Mouse (Mus musculus) forebrain, embryonic 16.5 days (tissue): ENCODE results near the gene AI413582. TPM values are rescaled to one million over a fixed set of nuclear protein-coding genes. Genes with fewer than 3 reads are reported as not detected.
A peak's percentile ranks its signal among the peaks of the same experiment; 100 is the strongest.

Experiments
- ATAC-seq: fragments of 200-750 bp; cut with Nextera tagmentation; 2 replicates; pipeline ENCODE4 v1.8.0; 2017; ENCODE audit warnings: mild to moderate bottlenecking, moderate library complexity
- H3K27ac ChIP-seq: fragments of 300-500 bp; sonication (generic); 2 replicates; pipeline ENCODE4 v1.5.1; 2014; ENCODE audit warnings: low read length, control low read depth
- H3K27me3 ChIP-seq: fragments of 300-500 bp; sonication (generic); replicated peaks from 2 replicates; pipeline ENCODE4 v1.6.1; 2014; ENCODE audit warnings: low read length; ENCODE audit not compliant: control insufficient read depth, insufficient read depth
- H3K36me3 ChIP-seq: fragments of 300-500 bp; sonication (generic); 2 replicates; pipeline ENCODE4 v1.6.1; 2014; ENCODE audit not compliant: control insufficient read depth, insufficient read depth
- H3K4me1 ChIP-seq: fragments of 300-500 bp; sonication (generic); replicated peaks from 2 replicates; pipeline ENCODE4 v1.6.1; 2014; ENCODE audit warnings: low read length; ENCODE audit not compliant: control insufficient read depth, insufficient read depth
- H3K4me2 ChIP-seq: fragments of 300-500 bp; sonication (generic); 2 replicates; pipeline ENCODE4 v1.6.1; 2014; ENCODE audit warnings: mild to moderate bottlenecking, low read length, control low read depth
- H3K4me3 ChIP-seq: fragments of 300-500 bp; sonication (generic); replicated peaks from 2 replicates; pipeline ENCODE4 v1.5.1; 2014; ENCODE audit warnings: mild to moderate bottlenecking, low read length, control low read depth
- H3K9ac ChIP-seq: fragments of 300-500 bp; sonication (generic); replicated peaks from 2 replicates; pipeline ENCODE4 v1.6.1; 2014; ENCODE audit warnings: low read depth, low read length, control low read depth
- H3K9me3 ChIP-seq: fragments of 300-500 bp; sonication (generic); 2 replicates; pipeline ENCODE4 v1.6.1; 2016; ENCODE audit warnings: low read length; ENCODE audit not compliant: control insufficient read depth
- WGBS: fragments of 180-500 bp; shearing (Covaris S2); extraction: QIAGEN DNeasy Blood & Tissue Kit; methylation state at CpG from one replicate; pipeline ENCODE4 v1.1.7; 2014; 5-methylcytosine and 5-hydroxymethylcytosine counted together
- polyA plus RNA-seq: library from polyadenylated mRNA; unstranded; fragments of >200 nt; fragmentation: Nextera tagmentation; extraction: Ambion mirVana; gene quantifications from 2 replicates; pipeline ENCODE4 v1.2.1, GENCODE M21; 2015

Gene AI413582
- polyA plus RNA-seq, 1 experiment from 2014 or later = 49.8 TPM

DNA sequence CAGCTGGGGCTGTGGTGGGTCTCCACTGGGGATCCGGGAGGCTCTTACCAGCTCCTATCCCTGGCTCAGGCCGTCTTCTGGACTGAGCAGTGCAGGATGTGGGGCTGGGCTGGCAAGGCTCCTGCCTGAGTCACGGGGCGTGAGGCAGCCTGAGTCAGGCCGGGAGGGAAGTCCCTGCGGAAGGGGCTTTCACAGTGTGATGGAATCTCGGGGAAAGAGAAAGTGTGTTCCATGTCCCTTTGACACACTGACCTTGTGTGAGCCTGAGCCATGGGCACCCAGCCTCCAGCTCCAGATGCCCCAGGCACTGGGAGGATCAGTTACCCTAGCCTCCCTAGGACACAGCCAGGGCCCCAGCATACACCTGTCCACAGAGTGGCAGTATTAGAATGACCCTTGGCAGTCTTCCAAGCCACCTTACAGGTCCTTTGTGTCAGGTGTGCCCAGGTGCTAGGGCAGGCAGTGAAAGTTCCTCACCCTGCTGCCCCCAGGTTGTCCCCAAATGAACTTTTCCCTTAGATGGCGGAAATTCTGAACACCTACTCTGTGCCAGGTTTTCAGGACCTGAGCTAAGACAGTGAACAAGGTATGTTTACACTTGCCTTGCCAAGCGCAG is 18.2 kb downstream of the AI413582 start:
- H3K27me3 ChIP-seq = no peaks in the 10 kb centered on the region
- peaks cover 7% of the 10 kb centered on the region; the same call in 1 of the 2 replicates for H3K4me1 ChIP-seq
- H3K36me3 ChIP-seq = no peaks in the 10 kb centered on the region
- H3K4me2 ChIP-seq = no peak overlapping the region
- H3K9me3 ChIP-seq = no peaks in the 10 kb centered on the region
- H3K4me3 ChIP-seq = no peak overlapping the region
- H3K9ac ChIP-seq = no peak overlapping the region
- 77% methylated on average over 9 of the region's 9 CpGs for WGBS
- H3K27ac ChIP-seq = no peak overlapping the region
- ATAC-seq = no peak

- Histone ChIP-seq H3K4me2 (no peak overlapping the region), H3K27ac (no peak overlapping the region), H3K27me3 (no peaks in the 10 kb centered on the region), H3K9ac (no peak overlapping the region), H3K4me3 (no peak overlapping the region), H3K9me3 (no peaks in the 10 kb centered on the region), H3K36me3 (no peaks in the 10 kb centered on the region), H3K4me1 (peaks cover 7% of the 10 kb centered on the region; the same call in 1 of the 2 replicates)
- 70% methylated on average over 7 of the region's 7 CpGs for WGBS
- no peak for ATAC-seq
These were observed 18.9 kb downstream of the AI413582 start for GRCm38 (mm10) chr17:27546574-27547085.

DNA sequence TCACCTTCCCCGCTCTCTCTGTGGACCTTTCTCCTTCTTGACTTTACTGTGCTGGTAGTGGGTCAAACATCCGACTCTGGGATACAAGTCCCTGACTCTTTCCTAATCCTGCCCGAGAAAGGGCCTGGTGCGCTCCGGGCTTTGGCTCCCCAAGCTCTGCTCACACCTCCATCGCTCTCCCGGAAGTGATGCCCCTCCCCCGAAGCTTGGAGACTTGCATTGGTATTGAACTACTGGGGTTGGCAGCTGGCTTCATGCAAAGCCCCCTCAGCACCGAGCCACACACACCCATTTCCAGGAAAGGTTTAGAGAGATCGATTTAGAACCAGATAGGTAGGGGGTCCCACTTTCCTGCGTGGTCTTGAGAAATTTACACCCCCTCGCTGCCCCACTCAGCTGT is 19.6 kb downstream of the AI413582 start:
- Histone ChIP-seq H3K9ac (no peak overlapping the region), H3K36me3 (no peaks in the 10 kb centered on the region), H3K4me3 (no peak overlapping the region), H3K4me1 (peaks cover 7% of the 10 kb centered on the region; the same call in 1 of the 2 replicates), H3K27me3 (no peaks in the 10 kb centered on the region), H3K27ac (no peak overlapping the region), H3K4me2 (no peak overlapping the region), H3K9me3 (no peaks in the 10 kb centered on the region)
- no peak for ATAC-seq
- WGBS = 57% methylated on average over 12 of the region's 12 CpGs

GRCm38 (mm10) chr17:27544551-27544950 is 21.0 kb downstream of the AI413582 start:
- 79% methylated on average over 11 of the region's 11 CpGs for WGBS
- Histone ChIP-seq H3K36me3 (no peaks in the 10 kb centered on the region), H3K27me3 (no peaks in the 10 kb centered on the region), H3K9ac (no peak overlapping the region), H3K4me1 (peaks cover 7% of the 10 kb centered on the region; the same call in 1 of the 2 replicates), H3K9me3 (no peaks in the 10 kb centered on the region), H3K27ac (no peak overlapping the region), H3K4me3 (no peak overlapping the region), H3K4me2 (no peak overlapping the region)
- no peak for ATAC-seq

GRCm38 (mm10) chr17:27541984-27542383 is 23.6 kb downstream of the AI413582 start:
- 86% methylated on average over 3 of the region's 3 CpGs for WGBS
- no peak for ATAC-seq
- Histone ChIP-seq H3K36me3 (no peaks in the 10 kb centered on the region), H3K4me1 (no peaks in the 10 kb centered on the region), H3K4me2 (no peak overlapping the region), H3K4me3 (no peak overlapping the region), H3K9ac (no peak overlapping the region), H3K27ac (no peak overlapping the region), H3K27me3 (no peaks in the 10 kb centered on the region), H3K9me3 (no peaks in the 10 kb centered on the region)

DNA sequence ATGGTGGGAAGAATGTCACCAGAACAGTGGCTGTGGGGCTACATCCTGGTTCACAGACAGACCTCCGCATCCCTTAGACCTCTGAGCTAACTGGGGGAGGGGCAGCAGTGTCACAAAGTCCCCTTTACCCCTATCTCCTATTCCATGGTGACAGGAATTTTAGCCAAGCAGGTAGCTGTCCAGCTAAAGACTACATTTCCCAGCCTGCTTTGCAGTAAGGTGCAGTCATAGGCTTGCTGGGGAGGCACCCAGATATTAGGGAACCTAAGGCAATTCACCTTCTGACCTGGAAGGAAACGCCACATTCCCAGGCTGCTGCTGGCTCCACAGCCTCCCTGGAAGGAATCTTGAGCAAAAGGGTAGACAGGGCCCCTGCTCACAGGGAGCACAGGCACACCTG is 24.3 kb downstream of the AI413582 start:
- Histone ChIP-seq H3K36me3 (no peaks in the 10 kb centered on the region), H3K4me2 (no peak overlapping the region), H3K9ac (no peak overlapping the region), H3K27ac (no peak overlapping the region), H3K4me3 (no peak overlapping the region), H3K27me3 (no peaks in the 10 kb centered on the region), H3K9me3 (no peaks in the 10 kb centered on the region), H3K4me1 (no peaks in the 10 kb centered on the region)
- 69% methylated on average over 2 of the region's 2 CpGs for WGBS
- no peak for ATAC-seq

DNA sequence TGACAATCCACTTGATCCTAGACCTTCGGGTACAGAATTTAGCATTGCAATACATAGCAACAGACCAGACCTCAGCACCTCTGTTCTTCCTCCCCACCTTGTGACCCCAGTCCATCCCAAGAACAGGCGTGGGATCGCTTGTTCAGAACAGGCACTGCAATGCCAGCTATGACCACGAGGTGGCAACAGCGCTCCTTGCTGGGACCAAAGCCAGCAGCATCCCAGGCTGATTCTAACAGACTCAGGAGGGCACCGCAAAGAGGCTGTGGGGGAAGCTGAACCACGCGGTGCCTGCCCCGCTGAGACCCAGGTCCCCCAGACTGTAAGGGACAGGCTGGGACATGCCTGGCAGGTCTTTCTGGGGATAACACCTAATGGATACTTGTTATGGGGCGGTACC is 30.8 kb downstream of the AI413582 start:
- Histone ChIP-seq H3K4me1 (peaks cover 3% of the 10 kb centered on the region; the same call in 1 of the 2 replicates), H3K36me3 (no peaks in the 10 kb centered on the region), H3K9ac (no peak overlapping the region), H3K27me3 (no peaks in the 10 kb centered on the region), H3K27ac (no peak overlapping the region), H3K4me2 (no peak overlapping the region), H3K9me3 (no peaks in the 10 kb centered on the region), H3K4me3 (no peak overlapping the region)
- peak; percentile 72 for ATAC-seq
- 4% methylated on average over 10 of the region's 10 CpGs for WGBS

DNA sequence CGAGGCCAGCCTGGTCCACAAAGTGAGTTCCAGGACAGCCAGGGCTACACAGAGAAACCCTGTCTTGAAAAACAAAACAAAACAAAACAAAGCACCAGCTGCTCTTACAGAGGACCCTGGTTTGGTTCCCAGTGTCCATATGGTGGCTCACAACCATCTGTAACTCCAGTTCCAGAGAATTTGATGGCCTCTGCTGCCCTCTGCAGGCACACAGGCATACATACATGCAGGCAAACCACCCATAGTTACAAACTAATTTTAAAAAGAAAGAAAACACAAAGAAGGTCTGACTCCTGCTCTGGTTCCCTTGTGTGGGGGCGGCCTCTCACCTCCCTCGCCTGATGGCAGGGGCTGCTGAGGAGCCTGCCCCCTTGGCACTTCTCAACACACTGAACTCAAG is 32.2 kb downstream of the AI413582 start:
- 86% methylated on average over 3 of the region's 3 CpGs for WGBS

GRCm38 (mm10) chr17:27532095-27532494 is 33.5 kb downstream of the AI413582 start:
- Histone ChIP-seq H3K36me3 (no peaks in the 10 kb centered on the region), H3K27me3 (no peaks in the 10 kb centered on the region), H3K4me1 (peaks cover 3% of the 10 kb centered on the region; the same call in 1 of the 2 replicates), H3K4me2 (no peak overlapping the region), H3K9me3 (no peaks in the 10 kb centered on the region), H3K27ac (no peak overlapping the region), H3K4me3 (no peak overlapping the region), H3K9ac (no peak overlapping the region)
- ATAC-seq = no peak
- WGBS = 93% methylated on average over 8 of the region's 8 CpGs

More for the DNA sequence above, 32.2 kb downstream of the AI413582 start:
- no peak overlapping the region for H3K4me3 ChIP-seq
- no peaks in the 10 kb centered on the region for H3K36me3 ChIP-seq
- no peak overlapping the region for H3K4me2 ChIP-seq
- no peak overlapping the region for H3K27ac ChIP-seq
- no peaks in the 10 kb centered on the region for H3K9me3 ChIP-seq
- peaks cover 3% of the 10 kb centered on the region; the same call in 1 of the 2 replicates for H3K4me1 ChIP-seq
- H3K27me3 ChIP-seq = no peaks in the 10 kb centered on the region
- no peak for ATAC-seq
- H3K9ac ChIP-seq = no peak overlapping the region
